Comparison of ENCODE assay signal across 9 mouse cellular contexts in the genomic region with DNA sequence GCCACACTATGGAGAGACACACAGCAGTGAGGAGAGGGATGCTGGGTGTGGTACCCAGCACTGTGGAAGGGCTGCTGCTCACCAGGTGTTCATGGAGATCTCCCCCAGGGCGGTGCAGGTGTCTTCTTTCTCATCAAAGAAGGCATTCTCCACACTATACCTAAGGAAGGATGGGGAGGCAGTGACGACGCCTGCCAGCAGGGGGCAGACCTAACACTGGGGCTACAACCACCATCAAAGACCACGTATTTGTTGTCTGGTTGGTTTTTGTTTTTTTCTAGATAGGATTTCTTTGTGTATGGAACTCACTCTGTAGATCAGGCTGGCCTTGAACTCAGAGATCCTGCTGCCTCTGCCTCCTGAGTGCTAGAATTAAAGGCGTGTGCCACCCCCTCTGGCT. TPM values are rescaled to one million over a fixed set of nuclear protein-coding genes. Genes with fewer than 3 reads are reported as not detected.
DNase-seq lines count a peak whose midpoint lies in the region; ATAC-seq and TF ChIP-seq lines count a peak whose summit lies in the region.
"Had no signal": no experiment of that assay in that cellular context is flagged by ENCODE, and none has a peak within 500 bp of the region (broad histone marks: within the 10 kb centered on the region; RNA-seq: fewer than 3 reads in every experiment).

No protein-coding gene starts in this region.

- no peak overlapping the region for H3K4me2 ChIP-seq in intestine, embryonic 14.5 days (ENCODE audit: low read length)
- H3K4me2 ChIP-seq in intestine, embryonic 15.5 days (replicated peaks) = no peak overlapping the region
- H3K4me2 ChIP-seq in liver, embryonic 14.5 days (ENCODE audit: low read depth) = no peak overlapping the region
- no peak overlapping the region for H3K4me2 ChIP-seq in hindbrain, embryonic 14.5 days (replicated peaks)

- H3K9me3 ChIP-seq in intestine, embryonic 14.5 days (ENCODE audit: control insufficient read depth, low read length) = no peaks in the 10 kb centered on the region
- H3K9me3 ChIP-seq in intestine, embryonic 15.5 days = no peaks in the 10 kb centered on the region
- no peaks in the 10 kb centered on the region for H3K9me3 ChIP-seq in MEL (replicated peaks; ENCODE audit: insufficient read depth, low read length)
- H3K9me3 ChIP-seq in liver, embryonic 14.5 days (ENCODE audit: control insufficient read depth, low read length) = no peaks in the 10 kb centered on the region
- H3K9me3 ChIP-seq in hindbrain, embryonic 14.5 days (ENCODE audit: control insufficient read depth, low read length) = no peaks in the 10 kb centered on the region

- H3K4me1 ChIP-seq in intestine, embryonic 14.5 days (replicated peaks; ENCODE audit: control insufficient read depth, insufficient read depth, low read length) = no peaks in the 10 kb centered on the region; the same call in 1 of the 2 replicates
- H3K4me1 ChIP-seq in intestine, embryonic 15.5 days (replicated peaks) = no peaks in the 10 kb centered on the region
- H3K4me1 ChIP-seq in MEL (ENCODE audit: control insufficient read depth in 1 of 2, insufficient read depth in 2 of 2, low read length in 2 of 2) = no peaks in the 10 kb centered on the region
- H3K4me1 ChIP-seq in liver, embryonic 14.5 days (replicated peaks; ENCODE audit: control insufficient read depth in 2 of 2, insufficient read depth in 2 of 2, low read length in 1 of 2) = peaks cover 0 to 3% of the 10 kb centered on the region in 2 experiments; a peak in 1 of 4 replicates
- no peaks in the 10 kb centered on the region for H3K4me1 ChIP-seq in hindbrain, embryonic 14.5 days (replicated peaks; ENCODE audit: control insufficient read depth, insufficient read depth, low read length)

- H3K9ac ChIP-seq in intestine, embryonic 14.5 days (ENCODE audit: low read length) = no peak overlapping the region
- no peak overlapping the region for H3K9ac ChIP-seq in intestine, embryonic 15.5 days
- H3K9ac ChIP-seq in MEL (ENCODE audit: control insufficient read depth, low read depth, low read length, poor library complexity, severe bottlenecking) = no peak overlapping the region
- H3K9ac ChIP-seq in liver, embryonic 14.5 days (replicated peaks) = no peak overlapping the region
- H3K9ac ChIP-seq in hindbrain, embryonic 14.5 days = no peak overlapping the region

- H3K27ac ChIP-seq in intestine, embryonic 14.5 days (ENCODE audit: low read depth) = no peak overlapping the region
- H3K27ac ChIP-seq in intestine, embryonic 15.5 days = no peak overlapping the region
- no peak overlapping the region for H3K27ac ChIP-seq in MEL (ENCODE audit: control insufficient read depth, low read depth, low read length)
- no peak overlapping the region for H3K27ac ChIP-seq in gastrocnemius, adult 2 months
- no peak overlapping the region for H3K27ac ChIP-seq in liver, embryonic 14.5 days
- no peak overlapping the region for H3K27ac ChIP-seq in hindbrain, embryonic 14.5 days

- TF ChIP-seq CTCF in C2C12 (IDR thresholded peaks at IDR 0.05; ENCODE audit: control insufficient read depth, insufficient read depth, insufficient read length) = peak; percentile 57
- peak; percentile 76 to 94 (median 87) for TF ChIP-seq CTCF in MEL (IDR thresholded peaks at IDR 0.05 in 2 of 3, conservative IDR thresholded peaks at IDR 0.05 in 1 of 3; ENCODE audit: control insufficient read depth in 1 of 3, insufficient read depth in 1 of 3, low read depth in 2 of 3, low read length in 3 of 3, poor library complexity in 1 of 3, severe bottlenecking in 1 of 3)
- peak; percentile 90 for TF ChIP-seq CTCF in gastrocnemius, adult 2 months (IDR thresholded peaks at IDR 0.05)
- TF ChIP-seq CTCF in liver, embryonic 14.5 days (IDR thresholded peaks at IDR 0.05; ENCODE audit: low read depth) = peak; percentile 96

- H3K36me3 ChIP-seq in intestine, embryonic 14.5 days (ENCODE audit: control insufficient read depth, insufficient read depth, low read length) = peaks cover 97% of the 10 kb centered on the region
- H3K36me3 ChIP-seq in intestine, embryonic 15.5 days = peaks cover 74% of the 10 kb centered on the region
- peaks cover 92% of the 10 kb centered on the region for H3K36me3 ChIP-seq in C2C12 (ENCODE audit: control insufficient read depth, insufficient read depth)
- no peaks in the 10 kb centered on the region; a peak in 1 of 4 replicates for H3K36me3 ChIP-seq in MEL (ENCODE audit: control insufficient read depth in 1 of 2, insufficient read depth in 2 of 2, low read length in 2 of 2)
- H3K36me3 ChIP-seq in liver, embryonic 14.5 days (replicated peaks; ENCODE audit: control insufficient read depth, insufficient read depth, low read depth) = peaks cover 35% of the 10 kb centered on the region
- peaks cover 99% of the 10 kb centered on the region for H3K36me3 ChIP-seq in hindbrain, embryonic 14.5 days (replicated peaks; ENCODE audit: control insufficient read depth, insufficient read depth)

- peak; percentile 66 for DNase-seq in intestine, embryonic 14.5 days (ENCODE audit: low spot score)
- DNase-seq in MEL (ENCODE audit: low read depth, low spot score) = peak; percentile 56
- DNase-seq in gastrocnemius, adult 2 months = peak; percentile 70
- DNase-seq in liver, embryonic 14.5 days (ENCODE audit: low read depth in 3 of 3, low spot score in 3 of 3) = no peak
- peak; percentile 51 to 72 for DNase-seq in spleen, postnatal 14 days (ENCODE audit: low spot score in 2 of 2)
- DNase-seq in hindbrain, embryonic 14.5 days (ENCODE audit: low spot score) = no peak

- H3K27me3 ChIP-seq in intestine, embryonic 14.5 days (replicated peaks; ENCODE audit: control insufficient read depth, insufficient read depth, low read length) = no peaks in the 10 kb centered on the region
- no peaks in the 10 kb centered on the region for H3K27me3 ChIP-seq in intestine, embryonic 15.5 days (replicated peaks)
- H3K27me3 ChIP-seq in C2C12 (ENCODE audit: control insufficient read depth, insufficient read depth, insufficient read length) (no peaks in the 10 kb centered on the region), MEL (ENCODE audit: control insufficient read depth in 1 of 2, insufficient read depth in 2 of 2, low read length in 2 of 2) (no peaks in the 10 kb centered on the region)
- no peaks in the 10 kb centered on the region for H3K27me3 ChIP-seq in liver, embryonic 14.5 days (ENCODE audit: control insufficient read depth, insufficient read depth, low read length)
- H3K27me3 ChIP-seq in hindbrain, embryonic 14.5 days (ENCODE audit: control insufficient read depth, insufficient read depth, low read length) = no peaks in the 10 kb centered on the region

- peaks cover 13% of the 10 kb centered on the region for H3K79me2 ChIP-seq in C2C12 (ENCODE audit: control insufficient read depth, insufficient read depth)
- H3K79me2 ChIP-seq in MEL (ENCODE audit: control insufficient read depth, insufficient read depth, low read length, poor library complexity) = no peaks in the 10 kb centered on the region

- no peak overlapping the region for H3ac ChIP-seq in C2C12 (ENCODE audit: control insufficient read depth, insufficient read length, low read depth)

- no peak overlapping the region for H3K4me3 ChIP-seq in intestine, embryonic 14.5 days (ENCODE audit: low read depth, low read length)
- no peak overlapping the region for H3K4me3 ChIP-seq in intestine, embryonic 15.5 days (replicated peaks)
- H3K4me3 ChIP-seq in C2C12 (ENCODE audit: insufficient read depth, poor library complexity, severe bottlenecking) (no peak overlapping the region), MEL (ENCODE audit: control insufficient read depth in 1 of 2, insufficient read depth in 1 of 2, low read depth in 2 of 2, low read length in 2 of 2) (no peak overlapping the region)
- H3K4me3 ChIP-seq in gastrocnemius, adult 2 months = no peak overlapping the region
- H3K4me3 ChIP-seq in liver, embryonic 14.5 days (ENCODE audit: insufficient read depth in 1 of 2, low read depth in 2 of 2, low read length in 2 of 2) = no peak overlapping the region
- H3K4me3 ChIP-seq in hindbrain, embryonic 14.5 days (replicated peaks; ENCODE audit: low read length) = no peak overlapping the region
- H3K4me3 ChIP-seq: erythroblast, embryonic 14.5 days had no signal

- ATAC-seq in intestine, embryonic 14.5 days (replicated peaks; ENCODE audit: low FRiP score, low TSS enrichment, low read depth) = no peak
- no peak; the same call in 1 of the 2 replicates for ATAC-seq in intestine, embryonic 15.5 days
- no peak; the same call in 1 of the 2 replicates for ATAC-seq in liver, embryonic 14.5 days (ENCODE audit: insufficient read depth)
- no peak for ATAC-seq in hindbrain, embryonic 14.5 days (ENCODE audit: low FRiP score)

- peak; percentile 40 for TF ChIP-seq RAD21 in MEL (IDR thresholded peaks at IDR 0.05; ENCODE audit: low read depth, low read length)

- peaks cover 8% of the 10 kb centered on the region for H3K79me3 ChIP-seq in C2C12 (ENCODE audit: low read depth)

- no peak for TF ChIP-seq POLR2A in MEL (IDR thresholded peaks at IDR 0.05; ENCODE audit: control insufficient read depth in 1 of 2, insufficient read depth in 1 of 2, low read depth in 1 of 2, low read length in 2 of 2, poor library complexity in 1 of 2)

- no peak for TF ChIP-seq EP300 in MEL (IDR thresholded peaks at IDR 0.05; ENCODE audit: low read depth in 1 of 2, low read length in 2 of 2)
- TF ChIP-seq EP300 in liver, embryonic 14.5 days (IDR thresholded peaks at IDR 0.05; ENCODE audit: low read depth) = no peak

- intact Hi-C loops in gastrocnemius, adult 2 months (cut with DNase I) = loop anchor here (2.0 kb wide), 1 partner anchor 113 kb away; no protein-coding TSS in a partner anchor

- WGBS in intestine, embryonic 14.5 days = 54% methylated on average over 5 of the region's 5 CpGs
- 55% methylated on average over 5 of the region's 5 CpGs for WGBS in intestine, embryonic 15.5 days
- 30% methylated on average over 5 of the region's 5 CpGs for WGBS in liver, embryonic 14.5 days (ENCODE audit: insufficient replicate concordance)
- 48% methylated on average over 5 of the region's 5 CpGs for WGBS in hindbrain, embryonic 14.5 days

RNA-seq across cellular contexts. Expression of a gene that starts 6.4 kb away (rescaled TPM):
- 93.6 and 95.7 TPM in 2 replicates for polyA plus RNA-seq in intestine, embryonic 14.5 days (2014; fragmentation: Nextera tagmentation; extraction: Ambion mirVana)
- polyA plus RNA-seq in intestine, embryonic 15.5 days (2015; fragmentation: Nextera tagmentation; extraction: Ambion mirVana) = 63.8 and 72.8 TPM in 2 replicates
- polyA plus RNA-seq in C2C12 (2012; fragmentation: generic; extraction: Trizol) (113 TPM), MEL (2012; ENCODE audit: insufficient read depth in 1 of 2, insufficient read length in 2 of 2, low read depth in 1 of 2, low replicate concordance in 2 of 2, missing spikeins in 1 of 2) (100 to 1,000 TPM in 1 of 2 experiments, not detected in 1; 132 TPM)
- 46.2 and 54.1 TPM in 2 replicates for total RNA-seq in MEL (2012; rRNA removed)
- 10 to 100 TPM; 73.2 to 81.0 TPM for total RNA-seq in gastrocnemius, adult 2 months (2021)
- polyA plus RNA-seq in liver, embryonic 14.5 days (2012; rRNA removed) = 13.5 and 27.6 TPM in 2 replicates
- polyA plus RNA-seq in liver, embryonic 14.5 days (2014; fragmentation: Nextera tagmentation; extraction: Ambion mirVana) = 22.6 and 27.9 TPM in 2 replicates
- polyA plus RNA-seq in hindbrain, embryonic 14.5 days (2014; fragmentation: Nextera tagmentation; extraction: Ambion mirVana) = 110 and 114 TPM in 2 replicates

RNA-seq across cellular contexts. Expression of a gene that starts 8.4 kb away (rescaled TPM):
- 1.6 and 1.9 TPM in 2 replicates for polyA plus RNA-seq in intestine, embryonic 14.5 days (2014; fragmentation: Nextera tagmentation; extraction: Ambion mirVana)
- polyA plus RNA-seq in intestine, embryonic 15.5 days (2015; fragmentation: Nextera tagmentation; extraction: Ambion mirVana) = 0.86 and 2.6 TPM in 2 replicates
- polyA plus RNA-seq in C2C12 (2012; fragmentation: generic; extraction: Trizol) = 0.13 TPM
- not detected in 2 replicates for total RNA-seq in MEL (2012; rRNA removed)
- polyA plus RNA-seq in MEL (2012; ENCODE audit: insufficient read depth in 1 of 2, insufficient read length in 2 of 2, low read depth in 1 of 2, low replicate concordance in 2 of 2, missing spikeins in 1 of 2) = 1 to 10 TPM in 1 of 2 experiments, not detected in 1; 4.6 TPM
- total RNA-seq in gastrocnemius, adult 2 months (2021) = 1 to 10 TPM; 1.1 to 2.3 TPM
- polyA plus RNA-seq in liver, embryonic 14.5 days (2012; rRNA removed) = 2.0 and 3.4 TPM in 2 replicates
- polyA plus RNA-seq in liver, embryonic 14.5 days (2014; fragmentation: Nextera tagmentation; extraction: Ambion mirVana) = 2.0 and 2.9 TPM in 2 replicates
- 1.5 and 2.8 TPM in 2 replicates for polyA plus RNA-seq in hindbrain, embryonic 14.5 days (2014; fragmentation: Nextera tagmentation; extraction: Ambion mirVana)

RNA-seq across cellular contexts. Expression of a gene that starts 11.5 kb away (rescaled TPM):
- 6.2 and 8.1 TPM in 2 replicates for polyA plus RNA-seq in intestine, embryonic 14.5 days (2014; fragmentation: Nextera tagmentation; extraction: Ambion mirVana)
- polyA plus RNA-seq in intestine, embryonic 15.5 days (2015; fragmentation: Nextera tagmentation; extraction: Ambion mirVana) = 8.2 and 10.5 TPM in 2 replicates
- polyA plus RNA-seq in C2C12 (2012; fragmentation: generic; extraction: Trizol) (not detected), MEL (2012; ENCODE audit: insufficient read depth in 1 of 2, insufficient read length in 2 of 2, low read depth in 1 of 2, low replicate concordance in 2 of 2, missing spikeins in 1 of 2) (1 to 10 TPM in 1 of 2 experiments, not detected in 1; 2.5 TPM)
- 1.5 and 1.6 TPM in 2 replicates for total RNA-seq in MEL (2012; rRNA removed)
- not detected for total RNA-seq in gastrocnemius, adult 2 months (2021)
- 1.7 and 1.9 TPM in 2 replicates for polyA plus RNA-seq in liver, embryonic 14.5 days (2012; rRNA removed)
- polyA plus RNA-seq in liver, embryonic 14.5 days (2014; fragmentation: Nextera tagmentation; extraction: Ambion mirVana) = 0.87 and 1.0 TPM in 2 replicates
- 8.6 and 9.0 TPM in 2 replicates for polyA plus RNA-seq in hindbrain, embryonic 14.5 days (2014; fragmentation: Nextera tagmentation; extraction: Ambion mirVana)

RNA-seq across cellular contexts. Expression of a gene that starts 14.3 kb away (rescaled TPM):
- 112 and 114 TPM in 2 replicates for polyA plus RNA-seq in intestine, embryonic 14.5 days (2014; fragmentation: Nextera tagmentation; extraction: Ambion mirVana)
- polyA plus RNA-seq in intestine, embryonic 15.5 days (2015; fragmentation: Nextera tagmentation; extraction: Ambion mirVana) = 119 and 124 TPM in 2 replicates
- polyA plus RNA-seq in C2C12 (2012; fragmentation: generic; extraction: Trizol) (72.9 TPM), MEL (2012; ENCODE audit: insufficient read depth in 1 of 2, insufficient read length in 2 of 2, low read depth in 1 of 2, low replicate concordance in 2 of 2, missing spikeins in 1 of 2) (10 to 100 TPM in 1 of 2 experiments, not detected in 1; 80.1 TPM)
- 49.4 and 60.5 TPM in 2 replicates for total RNA-seq in MEL (2012; rRNA removed)
- 10 to 100 TPM; 15.0 to 21.3 TPM for total RNA-seq in gastrocnemius, adult 2 months (2021)
- polyA plus RNA-seq in liver, embryonic 14.5 days (2012; rRNA removed) = 26.4 and 33.2 TPM in 2 replicates
- polyA plus RNA-seq in liver, embryonic 14.5 days (2014; fragmentation: Nextera tagmentation; extraction: Ambion mirVana) = 42.8 and 45.4 TPM in 2 replicates
- 58.9 and 68.0 TPM in 2 replicates for polyA plus RNA-seq in hindbrain, embryonic 14.5 days (2014; fragmentation: Nextera tagmentation; extraction: Ambion mirVana)

RNA-seq across cellular contexts. Expression of a gene that starts 20.7 kb away (rescaled TPM):
- 1.7 and 1.9 TPM in 2 replicates for polyA plus RNA-seq in intestine, embryonic 14.5 days (2014; fragmentation: Nextera tagmentation; extraction: Ambion mirVana)
- 0.75 and 1.2 TPM in 2 replicates for polyA plus RNA-seq in intestine, embryonic 15.5 days (2015; fragmentation: Nextera tagmentation; extraction: Ambion mirVana)
- polyA plus RNA-seq in C2C12 (2012; fragmentation: generic; extraction: Trizol) (0.43 TPM), MEL (2012; ENCODE audit: insufficient read depth in 1 of 2, insufficient read length in 2 of 2, low read depth in 1 of 2, low replicate concordance in 2 of 2, missing spikeins in 1 of 2) (under 1 TPM in 1 of 2 experiments, not detected in 1; 0.40 TPM)
- 0.08 and 0.10 TPM in 2 replicates for total RNA-seq in MEL (2012; rRNA removed)
- under 1 TPM; 0.20 to 0.28 TPM for total RNA-seq in gastrocnemius, adult 2 months (2021)
- 0.34 and 0.39 TPM in 2 replicates for polyA plus RNA-seq in liver, embryonic 14.5 days (2012; rRNA removed)
- polyA plus RNA-seq in liver, embryonic 14.5 days (2014; fragmentation: Nextera tagmentation; extraction: Ambion mirVana) = 0.19 and 0.23 TPM in 2 replicates
- 0.31 and 0.33 TPM in 2 replicates for polyA plus RNA-seq in hindbrain, embryonic 14.5 days (2014; fragmentation: Nextera tagmentation; extraction: Ambion mirVana)

Comparison
In these comparisons a context has a peak if more than half of its experiments do, and no peak if none do; other contexts are left out.
1. DNase-seq: peak in intestine, embryonic 14.5 days (single experiment), MEL (single experiment), gastrocnemius, adult 2 months (single experiment) and spleen, postnatal 14 days (2 of 2); none in liver, embryonic 14.5 days (0 of 3) and hindbrain, embryonic 14.5 days (single experiment).
2. Peak in every context shown above with its lines, with median percentiles within 50 percentile points of each other: CTCF ChIP-seq.